Mouse (Mus musculus): ENCODE measurements around the gene 3110082J24Rik. TPM values are rescaled to one million over a fixed set of nuclear protein-coding genes. Genes with fewer than 3 reads are reported as not detected.
A peak's percentile ranks its signal among the peaks of the same experiment; 100 is the strongest.

Gene 3110082J24Rik
- total RNA-seq (2021) = 1 to 10 TPM; 2.0 to 3.5 TPM
- long read RNA-seq, experiment 1, partial matches to known transcripts = 0 of 2 reads
- long read RNA-seq, experiment 1, other reads (novel, unspliced or antisense) = 1 of 2 reads
- long read RNA-seq, experiment 2, partial matches to known transcripts = 0 of 3 reads
- long read RNA-seq, experiment 2, other reads (novel, unspliced or antisense) = 1 of 3 reads

- no peak for DNase-seq (ENCODE audit: low spot score in 2 of 2)
Measured at GRCm38 (mm10) chr5:30105668-30106300, at the start of gene 3110082J24Rik. 3110082J24Rik (minus strand) TSS chr5:30106086.

GRCm38 (mm10) chr5:30155395-30155792, 49.5 kb upstream of the 3110082J24Rik start:
- DNase-seq (ENCODE audit: low spot score in 2 of 2) = no peak

GRCm38 (mm10) chr5:30154474-30155394, 48.8 kb upstream of the 3110082J24Rik start, which contains the start of the genes Hadha and Hadhb:
Hadha (minus strand) TSS chr5:30155162.
Hadhb (plus strand) TSS chr5:30155248.
- DNase-seq (ENCODE audit: low spot score in 2 of 2) = peak; percentile 92

GRCm38 (mm10) chr5:30154013-30154412, 48.1 kb upstream of the 3110082J24Rik start:
- no peak for DNase-seq (ENCODE audit: low spot score in 2 of 2)

GRCm38 (mm10) chr5:30153222-30153621, 47.3 kb upstream of the 3110082J24Rik start:
- DNase-seq (ENCODE audit: low spot score in 2 of 2) = no peak

- DNase-seq (ENCODE audit: low spot score in 2 of 2) = no peak
Measured at GRCm38 (mm10) chr5:30152413-30152812, 46.5 kb upstream of the 3110082J24Rik start.

GRCm38 (mm10) chr5:30152007-30152406, 46.1 kb upstream of the 3110082J24Rik start:
- no peak for DNase-seq (ENCODE audit: low spot score in 2 of 2)

DNA sequence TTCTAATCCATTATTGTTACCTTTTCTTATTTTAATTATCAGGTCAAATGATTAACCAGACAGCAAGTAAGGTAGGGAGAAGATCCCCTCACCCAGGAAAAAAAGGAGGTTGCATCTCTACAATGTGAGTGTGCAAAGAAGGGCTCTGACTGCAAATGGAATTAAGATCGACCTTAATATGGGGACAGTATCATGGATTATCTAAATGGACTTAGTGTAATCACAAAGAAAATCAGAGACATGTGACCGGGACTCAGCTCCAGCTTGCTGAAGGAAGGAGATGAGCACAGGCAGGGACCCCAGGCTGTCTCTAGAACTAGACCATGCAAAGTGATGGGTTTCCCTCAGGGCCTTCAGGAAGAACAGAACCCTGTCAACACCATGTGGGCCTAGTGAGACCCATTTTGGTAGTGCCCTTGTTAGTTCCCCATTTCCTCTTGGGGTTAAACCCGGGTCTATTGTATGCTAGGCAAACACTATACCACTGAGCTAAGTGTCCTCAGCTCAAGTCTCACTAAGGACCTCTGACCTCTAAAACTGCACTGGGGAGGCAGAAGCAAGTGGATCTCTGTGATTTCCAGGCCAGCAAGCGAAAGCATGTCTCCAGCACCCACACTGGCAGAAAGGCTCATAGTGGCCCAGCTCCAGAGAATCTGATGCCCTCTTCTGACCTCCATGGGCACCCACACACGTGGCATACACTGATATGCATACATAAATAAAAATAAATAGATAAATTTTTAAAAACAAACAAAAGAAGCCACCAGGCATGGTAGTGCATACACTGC, 42.4 kb upstream of the 3110082J24Rik start:
- DNase-seq (ENCODE audit: low spot score in 2 of 2) = no peak

DNA sequence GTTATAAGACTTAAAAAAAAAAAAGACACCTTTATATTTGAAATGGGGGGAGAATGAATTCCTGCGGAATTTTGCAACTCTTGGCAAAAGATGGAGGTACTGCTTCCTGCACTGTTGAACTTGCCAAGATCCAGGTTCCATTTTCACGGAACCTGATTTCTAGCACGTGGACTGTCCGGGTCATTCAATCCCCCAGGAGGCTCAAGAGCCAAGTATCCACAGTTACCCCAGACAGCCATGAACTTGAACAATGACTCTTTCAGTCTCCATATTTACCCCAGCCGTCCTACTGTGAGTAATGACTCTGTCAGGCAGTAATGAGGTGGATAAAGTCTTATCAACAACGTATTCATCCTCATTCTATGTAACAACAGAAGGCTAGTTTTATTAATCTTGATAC, 40.6 kb upstream of the 3110082J24Rik start:
- no peak for DNase-seq (ENCODE audit: low spot score in 2 of 2)

GRCm38 (mm10) chr5:30138193-30138592, 32.3 kb upstream of the 3110082J24Rik start:
- no peak for DNase-seq (ENCODE audit: low spot score in 2 of 2)

DNA sequence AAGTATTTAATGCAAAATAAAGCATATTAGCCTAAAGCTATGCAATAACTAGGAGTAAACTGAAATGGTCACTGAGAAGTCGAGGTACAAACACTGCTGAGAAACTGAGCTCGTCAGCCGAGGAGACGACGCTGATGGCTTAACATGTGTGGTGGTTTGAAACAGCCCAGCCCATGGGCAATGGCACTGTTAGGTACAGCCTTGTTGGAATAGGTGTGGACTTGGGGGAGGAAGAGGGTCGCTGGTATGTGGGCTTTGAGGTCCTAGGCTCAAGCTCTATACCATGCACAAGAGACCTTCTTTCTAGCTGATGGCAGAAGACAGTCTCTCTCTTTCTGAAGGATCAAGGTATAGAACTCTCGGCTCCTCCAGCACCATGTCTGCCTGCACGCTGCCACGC, 31.4 kb upstream of the 3110082J24Rik start:
- DNase-seq (ENCODE audit: low spot score in 2 of 2) = no peak

- no peak for DNase-seq (ENCODE audit: low spot score in 2 of 2)
Measured at GRCm38 (mm10) chr5:30135711-30136231, 29.9 kb upstream of the 3110082J24Rik start.

GRCm38 (mm10) chr5:30132173-30132572, 26.3 kb upstream of the 3110082J24Rik start:
- no peak for DNase-seq (ENCODE audit: low spot score in 2 of 2)

GRCm38 (mm10) chr5:30131246-30131645, 25.4 kb upstream of the 3110082J24Rik start:
- DNase-seq (ENCODE audit: low spot score in 2 of 2) = no peak

DNA sequence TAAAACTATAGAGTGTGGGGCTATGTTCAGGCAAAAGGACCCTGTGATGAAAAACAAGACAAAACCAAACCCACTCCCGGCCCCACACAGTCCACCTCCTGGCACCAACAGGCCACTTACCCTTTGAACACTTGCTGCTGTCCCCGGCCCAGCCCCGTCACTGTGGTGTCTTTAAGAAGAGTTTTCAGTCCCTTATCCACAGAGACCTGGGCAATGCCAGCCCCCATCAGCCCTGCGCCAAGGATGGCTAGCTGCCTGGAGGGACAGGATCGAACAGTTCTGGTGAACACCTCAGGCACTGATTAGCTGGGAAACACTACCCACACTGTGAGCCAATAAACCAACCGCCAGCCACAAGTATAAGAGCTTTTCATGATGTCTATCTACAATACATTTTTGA, 22.8 kb upstream of the 3110082J24Rik start:
- no peak for DNase-seq (ENCODE audit: low spot score in 2 of 2)

DNA sequence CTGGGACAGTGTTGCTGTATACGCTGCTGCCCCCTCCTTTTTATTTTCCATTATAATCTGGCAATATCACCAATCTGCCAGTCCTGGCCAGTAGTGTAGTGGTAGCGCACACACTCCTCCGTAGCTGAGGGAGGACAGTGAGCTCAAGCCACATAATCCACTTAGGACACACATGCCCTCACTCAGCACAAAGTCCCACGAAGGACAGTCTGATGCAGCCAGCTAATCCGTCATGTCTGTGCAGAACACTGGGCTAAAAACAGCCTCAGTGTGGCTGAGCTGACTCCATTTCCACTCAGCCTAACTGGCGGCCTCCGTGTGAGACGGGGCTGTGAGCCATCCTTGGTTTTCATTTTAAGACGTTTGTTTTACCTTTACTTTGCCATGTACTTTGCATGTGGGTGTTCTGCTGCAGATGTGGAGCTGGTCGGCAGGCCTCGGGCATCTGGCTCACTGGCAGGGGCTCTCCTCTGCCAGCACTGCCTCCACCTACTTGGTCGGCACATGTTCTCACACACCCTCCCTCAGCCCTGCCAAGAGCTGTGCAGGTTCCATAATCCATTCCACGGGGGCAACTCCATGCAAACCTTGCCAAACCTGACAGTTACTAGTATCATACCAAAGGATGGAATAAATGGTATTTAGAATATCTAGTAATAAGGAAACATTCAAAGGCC, 22.2 kb upstream of the 3110082J24Rik start:
- DNase-seq (ENCODE audit: low spot score in 2 of 2) = no peak

- DNase-seq (ENCODE audit: low spot score in 2 of 2) = no peak
Measured at GRCm38 (mm10) chr5:30126756-30127155, 20.9 kb upstream of the 3110082J24Rik start.

DNA sequence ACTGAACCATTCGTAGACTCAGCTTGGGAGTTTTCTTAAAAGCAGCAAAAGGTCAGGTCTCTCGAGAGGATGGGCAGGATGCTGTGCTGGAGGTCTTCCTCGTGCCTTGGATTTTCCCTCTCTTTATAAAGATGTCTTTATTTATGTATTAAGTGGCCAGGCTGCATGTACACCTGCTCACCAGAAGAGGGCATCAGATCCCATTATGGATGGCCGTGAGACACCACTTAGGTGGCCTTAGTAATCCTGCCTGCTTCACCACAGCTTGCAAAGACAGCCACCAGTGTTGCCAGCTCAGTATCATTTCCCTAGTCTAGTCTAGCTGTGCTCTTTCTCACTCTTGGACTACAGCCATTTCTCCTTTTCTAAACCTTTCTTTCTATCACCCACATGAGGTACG, 19.7 kb upstream of the 3110082J24Rik start:
- no peak for DNase-seq (ENCODE audit: low spot score in 2 of 2)

DNA sequence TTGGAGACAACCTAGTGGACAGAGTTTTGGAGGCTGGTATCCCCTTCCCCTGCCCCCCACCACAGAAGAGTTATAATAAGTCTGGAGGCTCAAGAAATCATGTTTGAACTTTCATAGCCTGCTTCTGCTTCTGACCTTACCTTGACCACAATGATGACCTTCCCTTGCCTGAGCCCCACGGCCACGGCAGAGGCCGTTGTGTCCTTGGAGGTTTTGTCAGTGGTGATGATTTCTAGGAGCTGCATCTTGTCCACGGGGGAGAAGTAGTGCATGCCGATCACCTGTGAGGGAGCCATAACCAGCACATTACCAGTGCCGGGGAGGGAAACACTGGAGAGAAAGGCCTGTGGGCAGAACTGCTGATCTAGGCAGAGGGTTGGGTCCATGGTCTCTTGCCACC, 16.6 kb upstream of the 3110082J24Rik start:
- no peak for DNase-seq (ENCODE audit: low spot score in 2 of 2)

DNA sequence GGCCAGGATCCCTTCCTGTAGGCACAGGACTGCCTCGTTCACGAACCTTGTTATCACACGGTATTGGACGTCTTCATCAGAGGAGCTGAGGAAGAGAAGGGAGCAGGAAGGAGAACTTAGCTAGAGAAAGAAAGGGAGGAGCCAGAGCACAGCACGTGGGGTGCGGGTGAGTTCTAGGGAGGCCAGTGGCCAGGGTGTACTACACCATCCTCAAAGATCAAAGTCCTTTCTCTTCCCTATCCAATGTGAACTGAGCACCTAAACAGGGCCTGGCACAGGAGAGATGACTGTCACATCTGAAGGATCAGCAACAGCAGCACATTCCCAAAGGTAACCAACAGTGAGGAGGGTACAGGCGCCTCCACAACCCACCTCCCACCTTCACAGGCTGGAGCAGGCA, 14.2 kb upstream of the 3110082J24Rik start:
- no peak for DNase-seq (ENCODE audit: low spot score in 2 of 2)
